Mouse (Mus musculus): ENCODE measurements around the gene 4930404N11Rik. TPM values are rescaled to one million over a fixed set of nuclear protein-coding genes. Genes with fewer than 3 reads are reported as not detected.

4930404N11Rik gene
- polyA plus RNA-seq, 1 experiment from 2014 or later = not detected

- H3K4me2 ChIP-seq (ENCODE audit: low read length) = no peak overlapping the region
- no peaks in the 10 kb centered on the region for H3K27me3 ChIP-seq (replicated peaks; ENCODE audit: control insufficient read depth, insufficient read depth, low read length)
- peaks cover 7% of the 10 kb centered on the region for H3K4me1 ChIP-seq (ENCODE audit: control insufficient read depth, insufficient read depth, low read length)
- no peak for DNase-seq (ENCODE audit: low spot score)
- 53% methylated on average over 3 of the region's 3 CpGs for WGBS
- ATAC-seq = no peak
- H3K4me3 ChIP-seq (ENCODE audit: low read depth, low read length) = no peak overlapping the region
- H3K27ac ChIP-seq (ENCODE audit: low read depth, low read length) = no peak overlapping the region
- H3K36me3 ChIP-seq (ENCODE audit: control insufficient read depth, insufficient read depth, low read length) = peaks cover 38% of the 10 kb centered on the region
- H3K9ac ChIP-seq (ENCODE audit: low read length) = no peak overlapping the region
- H3K9me3 ChIP-seq (replicated peaks; ENCODE audit: control insufficient read depth, low read length) = no peaks in the 10 kb centered on the region
Measured at GRCm38 (mm10) chr10:81389373-81389772, 23.8 kb upstream of the 4930404N11Rik start.

GRCm38 (mm10) chr10:81388505-81389055 is 23.0 kb upstream of the 4930404N11Rik start, which contains the start of gene Gm48552:
Gene Gm48552 (plus strand): TSS chr10:81389005.
- no peak for ATAC-seq
- H3K9ac ChIP-seq (ENCODE audit: low read length) = no peak within 1 kb of the TSS

GRCm38 (mm10) chr10:81387716-81388115 is 22.1 kb upstream of the 4930404N11Rik start:
- H3K4me3 ChIP-seq (ENCODE audit: low read depth, low read length) = no peak overlapping the region
- no peak overlapping the region for H3K4me2 ChIP-seq (ENCODE audit: low read length)
- ATAC-seq = no peak
- no peak overlapping the region for H3K27ac ChIP-seq (ENCODE audit: low read depth, low read length)
- H3K36me3 ChIP-seq (ENCODE audit: control insufficient read depth, insufficient read depth, low read length) = peaks cover 38% of the 10 kb centered on the region
- DNase-seq (ENCODE audit: low spot score) = no peak
- H3K9me3 ChIP-seq (replicated peaks; ENCODE audit: control insufficient read depth, low read length) = no peaks in the 10 kb centered on the region
- no peaks in the 10 kb centered on the region for H3K27me3 ChIP-seq (replicated peaks; ENCODE audit: control insufficient read depth, insufficient read depth, low read length)
- peaks cover 7% of the 10 kb centered on the region for H3K4me1 ChIP-seq (ENCODE audit: control insufficient read depth, insufficient read depth, low read length)
- WGBS = 96% methylated on average over 20 of the region's 20 CpGs
- H3K9ac ChIP-seq (ENCODE audit: low read length) = no peak overlapping the region

More at GRCm38 (mm10) chr10:81388505-81389055, 23.0 kb upstream of the 4930404N11Rik start, which contains the start of gene Gm48552:
- Histone ChIP-seq H3K4me1 (ENCODE audit: control insufficient read depth, insufficient read depth, low read length) (peaks cover 7% of the 10 kb centered on the region), H3K36me3 (ENCODE audit: control insufficient read depth, insufficient read depth, low read length) (peaks cover 38% of the 10 kb centered on the region), H3K27me3 (replicated peaks; ENCODE audit: control insufficient read depth, insufficient read depth, low read length) (no peaks in the 10 kb centered on the region), H3K4me2 (ENCODE audit: low read length) (no peak within 1 kb of the TSS), H3K4me3 (ENCODE audit: low read depth, low read length) (no peak within 1 kb of the TSS), H3K9me3 (replicated peaks; ENCODE audit: control insufficient read depth, low read length) (no peaks in the 10 kb centered on the region), H3K27ac (ENCODE audit: low read depth, low read length) (no peak within 1 kb of the TSS)
- DNase-seq (ENCODE audit: low spot score) = no peak
- 88% methylated on average over 5 of the region's 5 CpGs for whole genome bisulfite sequencing

GRCm38 (mm10) chr10:81385603-81386306 is 20.1 kb upstream of the 4930404N11Rik start:
- H3K4me3 ChIP-seq (ENCODE audit: low read depth, low read length) = no peak overlapping the region; the same call in 1 of the 2 replicates
- DNase-seq (ENCODE audit: low spot score) (no peak), ATAC-seq (no peak)
- peaks cover 36% of the 10 kb centered on the region for H3K36me3 ChIP-seq (ENCODE audit: control insufficient read depth, insufficient read depth, low read length)
- no peaks in the 10 kb centered on the region for H3K27me3 ChIP-seq (replicated peaks; ENCODE audit: control insufficient read depth, insufficient read depth, low read length)
- H3K9ac ChIP-seq (ENCODE audit: low read length) = 0 out of 2 replicates have a peak overlapping the region, but pooled peaks have one; percentile 77
- H3K4me1 ChIP-seq (ENCODE audit: control insufficient read depth, insufficient read depth, low read length) = peaks cover 7% of the 10 kb centered on the region
- H3K27ac ChIP-seq (ENCODE audit: low read depth, low read length) = no peak overlapping the region
- WGBS = 83% methylated on average over 22 of the region's 22 CpGs
- H3K9me3 ChIP-seq (replicated peaks; ENCODE audit: control insufficient read depth, low read length) = no peaks in the 10 kb centered on the region
- H3K4me2 ChIP-seq (ENCODE audit: low read length) = peak overlapping the region; percentile 79

GRCm38 (mm10) chr10:81384605-81384982 is 19.0 kb upstream of the 4930404N11Rik start:
- DNase-seq (ENCODE audit: low spot score) (no peak), ATAC-seq (peak; percentile 24)
- peak overlapping the region; percentile 77 for H3K4me3 ChIP-seq (ENCODE audit: low read depth, low read length)
- no peaks in the 10 kb centered on the region for H3K27me3 ChIP-seq (replicated peaks; ENCODE audit: control insufficient read depth, insufficient read depth, low read length)
- WGBS = 2% methylated on average over 19 of the region's 19 CpGs
- peak overlapping the region; percentile 79 for H3K4me2 ChIP-seq (ENCODE audit: low read length)
- peak overlapping the region; percentile 77 for H3K9ac ChIP-seq (ENCODE audit: low read length)
- peaks cover 7% of the 10 kb centered on the region for H3K4me1 ChIP-seq (ENCODE audit: control insufficient read depth, insufficient read depth, low read length)
- H3K36me3 ChIP-seq (ENCODE audit: control insufficient read depth, insufficient read depth, low read length) = peaks cover 35% of the 10 kb centered on the region
- no peaks in the 10 kb centered on the region for H3K9me3 ChIP-seq (replicated peaks; ENCODE audit: control insufficient read depth, low read length)
- H3K27ac ChIP-seq (ENCODE audit: low read depth, low read length) = peak overlapping the region; percentile 81

- DNase-seq (ENCODE audit: low spot score) = peak; percentile 100
- Histone ChIP-seq H3K4me2 (ENCODE audit: low read length) (peak within 1 kb of the TSS; percentile 79), H3K9ac (ENCODE audit: low read length) (peak within 1 kb of the TSS; percentile 77), H3K36me3 (ENCODE audit: control insufficient read depth, insufficient read depth, low read length) (peaks cover 33% of the 10 kb centered on the region), H3K4me3 (ENCODE audit: low read depth, low read length) (peak within 1 kb of the TSS; percentile 77), H3K4me1 (ENCODE audit: control insufficient read depth, insufficient read depth, low read length) (peaks cover 9% of the 10 kb centered on the region), H3K27ac (ENCODE audit: low read depth, low read length) (peak within 1 kb of the TSS; percentile 81), H3K27me3 (replicated peaks; ENCODE audit: control insufficient read depth, insufficient read depth, low read length) (no peaks in the 10 kb centered on the region), H3K9me3 (replicated peaks; ENCODE audit: control insufficient read depth, low read length) (no peaks in the 10 kb centered on the region)
- WGBS = 7% methylated on average over 52 of the region's 54 CpGs
- peak; percentile 97 for ATAC-seq
Measured at GRCm38 (mm10) chr10:81383802-81384604, 18.4 kb upstream of the 4930404N11Rik start, which contains the start of the genes Dohh and Gm48551. Gene Dohh (plus strand): TSS chr10:81384428. Gene Gm48551 (plus strand): TSS chr10:81384466.

- no peak overlapping the region for H3K9ac ChIP-seq (ENCODE audit: low read length)
- no peak overlapping the region for H3K4me2 ChIP-seq (ENCODE audit: low read length)
- no peaks in the 10 kb centered on the region for H3K9me3 ChIP-seq (replicated peaks; ENCODE audit: control insufficient read depth, low read length)
- WGBS = 90% methylated on average over 5 of the region's 5 CpGs
- H3K27me3 ChIP-seq (replicated peaks; ENCODE audit: control insufficient read depth, insufficient read depth, low read length) = no peaks in the 10 kb centered on the region
- ATAC-seq (no peak), DNase-seq (ENCODE audit: low spot score) (no peak)
- H3K4me1 ChIP-seq (ENCODE audit: control insufficient read depth, insufficient read depth, low read length) = peaks cover 16% of the 10 kb centered on the region
- H3K27ac ChIP-seq (ENCODE audit: low read depth, low read length) = no peak overlapping the region
- H3K4me3 ChIP-seq (ENCODE audit: low read depth, low read length) = no peak overlapping the region
- peaks cover 13% of the 10 kb centered on the region for H3K36me3 ChIP-seq (ENCODE audit: control insufficient read depth, insufficient read depth, low read length)
Measured at GRCm38 (mm10) chr10:81382039-81382438, 16.4 kb upstream of the 4930404N11Rik start.

GRCm38 (mm10) chr10:81379809-81380378 is 14.3 kb upstream of the 4930404N11Rik start:
- Histone ChIP-seq H3K27me3 (replicated peaks; ENCODE audit: control insufficient read depth, insufficient read depth, low read length) (no peaks in the 10 kb centered on the region), H3K4me2 (ENCODE audit: low read length) (no peak overlapping the region), H3K9me3 (replicated peaks; ENCODE audit: control insufficient read depth, low read length) (no peaks in the 10 kb centered on the region), H3K4me1 (ENCODE audit: control insufficient read depth, insufficient read depth, low read length) (peaks cover 18% of the 10 kb centered on the region), H3K9ac (ENCODE audit: low read length) (no peak overlapping the region), H3K27ac (ENCODE audit: low read depth, low read length) (no peak overlapping the region), H3K4me3 (ENCODE audit: low read depth, low read length) (no peak overlapping the region), H3K36me3 (ENCODE audit: control insufficient read depth, insufficient read depth, low read length) (0 out of 2 replicates have a peak, but pooled peaks cover 8% of the 10 kb centered on the region)
- ATAC-seq = no peak
- no peak for DNase-seq (ENCODE audit: low spot score)
- 90% methylated on average over 6 of the region's 6 CpGs for WGBS

Data from forebrain, embryonic 14.5 days (tissue).